Mouse (Mus musculus) mature B cell (primary cell): ENCODE results near the gene Camta1.

Experiments used
- in situ Hi-C: fragments of 300-500 bp; cut with MboI; formaldehyde crosslinking; loops from 2 replicates; pipeline ENCODE4 v1.14.3; 2019

Camta1 gene

DNA sequence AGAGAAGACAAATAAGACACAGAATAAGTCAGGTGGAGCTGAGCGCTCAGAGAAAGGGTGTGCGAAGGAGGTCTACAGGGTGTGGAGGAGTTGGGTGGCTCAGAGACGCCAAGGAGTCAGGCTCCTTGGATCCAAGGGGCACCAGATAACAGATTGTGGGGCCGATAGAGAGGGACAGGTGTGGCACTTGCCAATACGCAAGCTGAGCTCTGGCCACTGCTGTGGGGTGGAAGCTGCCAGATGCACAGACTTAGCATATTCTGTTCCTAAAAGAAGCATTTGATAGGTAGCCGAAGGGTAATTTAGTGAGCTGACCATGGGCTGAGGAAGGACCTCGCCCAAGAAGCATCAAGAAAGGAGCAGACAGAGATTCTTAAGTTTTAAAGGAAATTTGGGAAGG is 177.1 kb downstream of the Camta1 start:
- in situ Hi-C loops = no loop called here

DNA sequence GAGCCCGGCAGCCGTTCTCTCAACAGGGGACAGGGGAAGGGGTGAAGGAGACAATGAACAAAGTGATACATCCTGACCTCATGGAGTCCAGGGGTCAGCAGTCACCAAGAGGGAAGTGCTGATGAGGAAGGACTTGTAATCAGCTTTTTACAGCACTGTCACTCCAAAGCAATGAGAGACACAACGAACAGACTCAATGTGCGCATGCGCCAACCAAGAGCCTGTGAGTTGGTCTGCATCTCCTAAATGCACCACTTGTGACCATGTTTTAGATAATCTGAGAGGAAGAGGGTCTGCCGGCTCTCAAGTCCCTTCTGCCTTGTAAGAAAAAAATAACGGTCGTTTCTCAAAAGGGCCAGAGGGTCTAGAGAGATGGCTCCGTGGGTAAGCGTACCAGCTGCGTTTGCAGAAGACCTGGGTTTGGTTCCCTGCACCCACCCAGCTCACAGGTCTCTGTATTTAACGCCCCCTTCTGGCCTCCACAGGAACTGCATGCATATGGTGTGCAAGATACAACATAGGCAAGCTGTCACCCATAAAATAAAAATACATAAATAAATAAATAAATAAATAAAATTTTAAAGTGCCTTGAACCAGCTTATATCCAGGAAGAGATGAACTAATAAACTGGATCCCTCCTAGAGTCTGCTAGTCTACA is 178.7 kb downstream of the Camta1 start:
- in situ Hi-C loops = no loop called here

DNA sequence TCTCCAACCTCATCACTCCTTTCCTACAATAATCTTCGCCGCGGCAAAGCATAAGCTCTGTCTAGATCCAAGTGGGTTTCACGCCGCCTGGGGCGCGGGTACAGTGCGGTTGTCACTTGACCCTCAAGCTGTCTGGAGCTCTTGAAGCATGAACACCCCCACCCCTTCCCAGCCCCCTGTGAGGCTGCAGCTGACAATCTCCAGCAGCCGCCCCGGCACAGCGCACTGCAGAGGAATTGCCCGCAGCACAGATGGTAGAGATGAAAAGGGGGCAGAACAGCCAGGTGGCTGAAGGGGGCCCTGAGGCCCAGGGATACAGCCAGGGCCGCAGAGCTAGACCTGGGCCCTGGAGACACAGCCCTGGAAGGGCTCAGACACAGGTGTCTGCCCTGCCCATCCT is 189.2 kb downstream of the Camta1 start:
- in situ Hi-C loops = no loop called here

DNA sequence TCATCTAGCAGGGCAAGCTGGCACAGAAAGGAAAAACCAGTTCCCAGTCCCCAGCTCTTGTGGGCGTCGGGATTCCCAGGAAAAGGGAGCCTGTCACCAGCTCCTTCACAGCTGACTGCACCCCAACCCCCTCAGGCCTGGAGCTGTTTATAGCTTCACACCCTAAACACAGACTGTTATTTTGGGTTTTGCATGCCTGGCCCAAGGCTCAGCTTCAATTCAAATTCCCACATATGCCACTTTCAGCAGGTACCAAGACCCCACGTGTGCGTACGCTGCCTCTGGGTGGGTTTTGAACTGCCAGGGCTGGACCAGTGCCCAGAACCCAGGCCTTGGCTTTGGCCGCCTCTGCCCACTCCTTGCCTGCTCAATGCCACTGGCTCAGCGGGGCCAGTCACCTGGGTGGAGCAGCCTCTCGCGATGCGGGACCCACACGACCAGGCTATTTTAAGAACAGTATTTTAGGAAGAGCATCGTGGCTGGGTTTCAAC is 195.2 kb downstream of the Camta1 start:
- in situ Hi-C loops = no loop called here

DNA sequence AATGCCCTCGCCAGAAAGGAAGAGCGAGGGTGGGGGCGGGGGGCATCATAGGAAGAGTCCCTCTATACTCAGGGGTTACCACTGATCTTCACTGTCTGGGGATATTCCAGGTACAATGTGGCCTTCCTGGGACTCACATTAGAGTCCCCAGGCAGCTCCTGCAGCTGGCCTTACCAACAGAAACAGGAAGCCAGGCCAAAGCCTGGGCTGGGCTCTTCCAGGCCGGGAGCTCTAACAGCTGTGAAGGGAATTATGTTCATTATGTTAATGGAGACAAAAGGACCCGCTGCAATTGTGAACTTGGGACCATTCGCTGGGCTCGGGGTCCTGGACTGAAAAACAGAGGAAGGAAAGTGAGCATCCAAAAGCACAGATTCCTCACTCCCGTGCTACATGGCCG is 200.2 kb downstream of the Camta1 start:
- in situ Hi-C loops = no loop called here

DNA sequence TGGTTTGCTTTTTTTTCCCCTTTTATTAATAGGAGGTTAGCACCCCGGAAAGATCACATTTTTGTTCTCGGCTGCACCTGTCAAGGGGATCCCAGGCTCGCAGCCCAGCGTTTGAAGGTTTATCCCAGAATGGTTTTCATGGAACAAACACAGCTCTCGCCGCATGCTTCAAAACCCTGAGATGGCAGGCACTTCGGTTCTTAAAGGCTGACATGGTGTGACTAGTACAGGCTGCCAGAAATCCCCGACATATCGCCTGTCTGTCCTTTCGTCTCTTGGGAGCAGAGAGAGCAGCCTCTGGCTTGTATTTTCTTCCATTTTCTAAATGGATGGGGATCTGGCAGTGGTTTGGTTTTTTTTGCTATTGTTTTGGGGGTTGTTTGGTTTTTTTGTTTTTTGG is 205.2 kb downstream of the Camta1 start:
- in situ Hi-C loops = no loop called here

DNA sequence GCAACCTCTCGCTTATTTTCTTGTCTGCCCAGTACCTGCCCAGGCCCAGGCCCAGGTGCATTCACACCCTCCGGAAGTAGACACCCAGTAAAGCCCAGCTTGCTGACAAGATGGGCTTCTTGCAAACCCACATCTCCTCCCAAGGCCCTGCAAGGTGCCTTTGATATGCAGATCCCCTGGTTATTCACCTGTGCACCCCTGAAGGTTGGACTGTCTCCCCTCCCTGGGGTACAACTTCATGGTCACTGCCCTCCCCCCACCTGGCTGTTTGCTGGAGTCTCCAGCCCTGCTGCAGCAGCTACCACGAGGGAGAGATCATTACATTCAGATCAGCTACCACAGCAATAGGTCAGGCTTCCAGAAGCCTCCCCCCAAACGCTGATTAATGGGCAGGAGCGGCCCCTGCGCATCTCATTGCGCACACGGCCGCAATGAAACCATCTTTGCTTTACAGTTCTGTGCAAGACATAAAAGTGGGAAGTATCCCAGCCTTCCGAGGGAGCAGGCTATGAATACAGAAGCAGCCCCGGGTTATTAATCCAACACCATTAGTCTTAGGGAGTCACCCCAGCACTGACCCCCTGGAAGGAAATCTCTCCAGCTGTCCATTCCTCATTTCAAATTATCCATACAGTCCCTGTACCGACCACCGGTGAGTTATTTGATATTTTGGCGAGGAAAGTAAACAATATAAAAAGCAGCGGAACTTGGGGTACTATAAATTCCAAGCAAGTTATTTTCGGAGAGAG is 205.9 kb downstream of the Camta1 start:
- in situ Hi-C loops = no loop called here

DNA sequence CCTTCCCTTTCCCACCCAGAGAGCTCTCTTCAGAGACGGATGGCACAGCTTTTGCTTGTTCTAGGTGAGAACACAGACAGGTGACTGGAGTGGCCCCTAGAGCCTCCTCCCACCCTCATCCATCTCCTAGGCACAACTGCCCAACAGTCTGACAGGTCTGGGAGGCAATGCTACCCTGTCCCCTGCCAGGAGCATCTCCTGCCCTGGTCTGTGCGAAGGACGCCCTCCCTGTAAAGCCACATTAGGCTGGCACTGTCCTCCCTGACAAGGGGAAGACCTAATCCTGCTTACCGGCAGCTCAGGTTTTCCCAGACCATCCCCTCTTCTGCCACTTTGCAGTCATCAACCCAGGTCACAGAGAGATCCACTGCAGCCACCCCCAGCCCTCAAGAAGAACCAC is 206.4 kb downstream of the Camta1 start:
- in situ Hi-C loops = no loop called here

DNA sequence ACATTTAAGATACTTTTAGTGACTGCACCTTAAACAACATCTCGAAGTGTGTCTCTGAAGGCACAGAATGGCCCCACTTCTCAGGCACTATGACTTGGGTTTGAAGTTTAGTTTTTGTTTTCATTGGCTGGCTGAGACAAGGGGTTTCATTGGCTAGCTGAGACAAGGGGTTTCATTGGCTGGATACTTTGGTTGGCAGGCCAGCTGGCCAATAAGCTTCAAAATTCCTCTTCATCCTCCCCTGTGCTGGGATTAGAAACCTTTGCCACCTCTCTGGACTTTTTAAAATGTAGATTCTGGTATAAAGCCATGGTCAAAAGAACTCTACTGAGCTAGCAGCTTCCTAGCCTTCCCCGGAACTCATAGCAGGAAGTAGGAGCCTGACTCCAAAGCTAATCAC is 219.3 kb downstream of the Camta1 start:
- in situ Hi-C loops = no loop called here

DNA sequence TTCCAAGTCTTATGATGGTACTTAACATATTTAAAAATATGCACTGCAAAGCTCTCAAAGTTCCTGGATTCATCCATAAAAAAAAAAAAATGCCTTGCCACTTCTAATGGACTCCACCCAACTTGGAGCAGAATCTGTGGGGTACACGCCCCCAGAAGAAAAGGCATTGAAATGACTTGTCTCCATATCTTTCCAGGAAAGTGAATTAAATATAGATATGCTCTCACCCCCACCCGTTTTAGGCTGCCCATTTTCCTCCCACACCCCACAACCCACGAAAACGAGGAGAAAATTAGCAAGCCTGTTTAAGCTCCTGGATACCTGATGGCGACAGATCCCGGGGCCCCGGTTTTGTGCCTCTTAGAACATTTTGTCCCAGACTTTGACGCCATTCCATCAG is 220.7 kb downstream of the Camta1 start:
- in situ Hi-C loops = no loop called here

DNA sequence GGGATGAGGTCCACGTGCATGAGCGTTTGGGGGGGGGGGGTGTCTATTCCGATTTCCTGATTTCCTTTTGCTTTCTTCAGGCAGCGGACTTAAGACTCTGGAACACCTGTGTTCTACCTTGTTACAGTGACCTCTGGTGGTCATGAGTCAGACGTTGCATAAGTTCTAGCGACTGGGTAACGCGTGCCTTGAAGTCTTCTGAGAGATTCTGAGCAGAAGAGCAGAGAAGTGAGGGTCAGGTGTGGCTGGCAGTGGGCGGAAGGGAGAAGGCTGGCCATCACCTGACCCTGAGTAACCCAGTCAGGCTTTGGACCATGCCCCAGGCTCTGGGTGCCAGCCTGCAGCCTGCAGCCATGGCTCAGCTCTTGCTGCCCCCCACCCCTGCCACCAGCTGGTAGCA is 222.7 kb downstream of the Camta1 start:
- in situ Hi-C loops = no loop called here

DNA sequence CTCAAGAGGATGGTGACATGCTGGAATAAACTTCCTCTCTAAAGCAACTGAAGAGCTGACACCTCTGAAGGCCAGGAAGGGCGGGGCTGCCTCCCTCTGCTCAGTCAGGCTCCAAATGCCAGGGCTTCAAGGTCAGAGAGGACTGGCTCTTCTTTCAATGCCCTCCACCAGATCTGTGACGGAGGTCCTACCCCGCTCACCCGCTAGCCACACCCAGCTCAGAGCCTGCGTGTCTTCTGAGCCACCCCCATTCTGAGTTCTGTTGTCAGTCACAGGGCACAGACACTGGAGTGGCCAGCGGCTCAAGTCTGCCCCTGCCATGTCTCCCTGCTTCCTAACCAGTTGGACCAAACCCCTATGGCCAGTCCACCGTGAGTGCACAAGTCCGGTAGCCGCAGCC is 224.3 kb downstream of the Camta1 start:
- in situ Hi-C loops = no loop called here

DNA sequence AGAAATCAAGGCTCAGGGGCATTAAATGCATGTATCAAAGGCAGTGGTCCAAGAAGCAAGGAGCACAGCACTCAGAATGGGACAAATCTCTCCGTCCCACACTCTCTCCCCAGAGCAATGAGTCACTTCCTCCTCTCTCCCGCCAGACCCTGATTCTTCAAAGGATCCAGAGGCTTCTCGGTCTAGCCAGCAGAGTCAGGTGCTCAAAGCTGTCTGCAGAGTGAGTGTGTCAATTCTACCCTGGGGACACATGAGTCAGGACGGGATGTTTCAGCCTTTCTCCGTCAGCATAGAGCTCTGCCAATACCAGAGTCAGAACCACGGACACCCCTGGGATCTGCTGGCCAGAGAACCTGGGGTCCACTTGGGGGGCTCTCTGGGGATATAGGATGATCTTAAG is 226.9 kb downstream of the Camta1 start:
- in situ Hi-C loops = no loop called here

DNA sequence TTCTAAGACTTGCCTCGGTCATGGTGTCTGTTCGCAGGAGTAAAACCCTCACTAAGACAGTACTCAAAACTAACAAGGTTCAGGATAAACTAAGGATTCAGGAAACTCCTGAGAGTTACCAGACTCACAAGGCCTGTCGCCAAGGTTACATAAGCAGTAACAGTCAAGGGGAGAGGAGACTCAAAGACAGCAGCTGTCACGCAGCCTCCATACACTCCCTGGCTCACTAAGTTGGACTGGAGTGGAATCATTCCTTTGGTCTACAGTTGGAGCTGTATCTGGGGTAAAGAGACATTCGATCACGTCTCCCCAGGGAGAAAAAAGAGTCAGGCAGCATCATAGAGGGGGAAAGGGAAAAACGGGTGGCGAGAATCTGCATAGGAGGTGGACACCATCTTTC is 227.9 kb downstream of the Camta1 start:
- in situ Hi-C loops = no loop called here

DNA sequence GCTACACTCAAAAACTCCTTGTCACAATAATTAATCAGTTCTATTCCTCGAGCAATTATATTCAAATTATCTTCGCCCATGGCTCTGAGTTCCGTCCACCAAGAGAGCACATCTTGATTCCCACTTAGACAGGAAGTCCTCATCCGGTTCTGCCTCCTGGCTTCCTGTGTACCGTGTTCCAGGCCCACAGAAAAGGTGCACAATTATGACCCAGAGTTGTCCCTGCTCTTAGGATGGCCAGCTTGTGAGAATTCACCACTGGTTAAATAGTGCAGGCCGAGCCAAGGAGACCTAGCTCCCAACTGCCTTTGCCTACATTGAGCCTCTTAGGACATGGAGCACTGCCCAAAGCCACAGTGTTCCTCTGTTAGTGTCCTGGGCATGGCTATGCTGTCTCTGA is 229.4 kb downstream of the Camta1 start:
- in situ Hi-C loops = no loop called here

DNA sequence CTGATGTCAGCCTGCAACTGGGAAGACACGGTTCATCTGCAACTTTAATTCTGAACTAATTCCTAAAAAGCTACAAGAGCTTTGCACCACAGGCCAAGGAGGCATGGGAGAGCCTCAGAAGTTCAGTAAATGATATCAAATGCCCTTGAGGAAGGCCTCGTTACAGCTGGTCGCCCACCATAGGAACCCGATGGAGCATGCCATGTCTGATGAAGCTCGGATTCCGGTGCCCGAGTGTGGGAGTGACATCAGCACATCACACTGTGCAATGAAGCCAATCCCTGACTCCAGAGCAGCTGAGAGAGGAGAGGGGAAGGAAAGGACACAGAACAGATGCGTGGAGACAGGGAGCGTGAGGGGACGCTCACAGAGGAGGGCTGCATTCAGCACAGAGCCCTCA is 231.0 kb downstream of the Camta1 start:
- in situ Hi-C loops = no loop called here

DNA sequence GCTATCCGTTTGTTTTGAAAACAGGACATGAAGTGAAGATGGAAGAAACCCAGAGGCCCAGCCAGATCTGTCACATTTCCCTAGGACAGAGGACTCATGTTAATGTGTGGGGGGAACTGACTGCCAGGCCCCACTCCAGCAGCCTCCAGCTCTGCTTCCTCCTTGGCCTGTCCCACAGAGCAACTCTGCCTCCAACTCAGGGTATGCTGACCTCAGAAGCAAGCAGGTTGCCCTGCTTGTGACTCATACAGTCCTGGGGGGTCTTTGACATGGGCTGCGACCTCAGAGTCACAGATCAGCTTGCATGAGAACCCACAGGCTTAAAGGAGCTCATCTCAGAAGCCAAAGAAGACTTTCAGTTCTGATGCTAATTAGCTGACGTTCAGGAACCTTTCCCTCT is 231.4 kb downstream of the Camta1 start:
- in situ Hi-C loops = no loop called here

DNA sequence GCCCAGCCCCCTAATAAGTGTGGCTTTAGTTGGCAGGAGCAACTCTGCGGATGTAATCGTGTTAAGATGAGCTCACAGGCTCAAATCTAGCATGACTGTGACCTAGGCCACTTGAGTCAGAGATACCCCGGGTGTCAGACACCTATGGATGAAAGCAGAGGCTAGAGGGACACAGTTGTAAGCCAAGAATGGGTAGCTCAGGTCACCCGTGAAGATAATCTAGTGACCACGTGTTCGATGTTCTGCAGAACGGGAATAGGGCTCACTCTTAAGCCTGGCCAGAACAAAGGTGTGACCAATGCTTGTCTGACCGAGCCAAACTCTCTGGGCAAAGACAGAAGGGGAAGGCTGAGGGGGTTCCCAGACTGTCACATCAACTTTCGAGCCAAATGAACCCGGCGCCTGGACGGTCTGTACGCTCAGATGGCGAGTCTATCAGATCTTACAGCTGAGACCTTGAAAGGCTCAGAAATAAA is 242.1 kb downstream of the Camta1 start:
- in situ Hi-C loops = no loop called here

DNA sequence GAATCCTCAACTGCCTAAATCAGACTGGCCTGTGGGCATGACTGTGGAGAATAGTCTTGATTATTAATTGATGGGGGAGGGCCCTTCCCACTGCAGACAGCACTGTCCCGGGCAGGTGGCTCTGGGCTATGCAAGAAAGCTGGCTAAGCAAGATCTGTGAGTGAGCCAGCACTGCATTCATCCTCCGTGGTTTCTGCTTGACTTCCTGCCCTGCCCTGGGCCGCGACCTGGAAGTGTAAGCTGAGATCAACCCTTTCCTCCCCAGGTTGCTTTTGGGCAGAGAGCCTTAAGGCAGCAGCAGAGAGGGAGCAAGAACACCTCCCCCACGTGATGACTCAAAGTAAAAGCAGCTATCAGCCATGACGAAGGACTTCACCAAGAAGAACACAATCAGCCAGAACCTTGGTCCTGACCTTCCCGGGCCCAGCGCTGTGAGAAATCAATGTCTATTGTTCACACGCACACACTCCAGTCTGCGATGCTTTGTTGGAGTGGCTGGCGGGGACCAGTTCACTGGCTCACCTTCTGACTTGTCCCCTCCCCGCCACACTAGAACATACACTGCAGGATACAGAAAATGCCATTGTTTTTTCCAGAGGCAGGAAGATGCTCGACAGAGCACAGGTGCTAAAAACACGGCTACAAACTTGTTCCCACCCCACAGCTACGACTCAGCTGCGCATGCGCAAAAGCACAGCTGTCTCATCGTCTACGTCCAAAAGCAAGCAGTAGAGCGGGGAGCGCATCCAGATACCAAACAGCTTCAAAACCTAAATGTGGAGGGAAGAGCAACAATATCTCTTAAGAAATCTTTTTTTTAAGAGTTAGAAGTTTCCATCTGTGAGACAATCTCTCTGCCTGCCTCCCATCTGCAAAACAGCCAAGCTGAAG is 243.0 kb downstream of the Camta1 start:
- in situ Hi-C loops = no loop called here

DNA sequence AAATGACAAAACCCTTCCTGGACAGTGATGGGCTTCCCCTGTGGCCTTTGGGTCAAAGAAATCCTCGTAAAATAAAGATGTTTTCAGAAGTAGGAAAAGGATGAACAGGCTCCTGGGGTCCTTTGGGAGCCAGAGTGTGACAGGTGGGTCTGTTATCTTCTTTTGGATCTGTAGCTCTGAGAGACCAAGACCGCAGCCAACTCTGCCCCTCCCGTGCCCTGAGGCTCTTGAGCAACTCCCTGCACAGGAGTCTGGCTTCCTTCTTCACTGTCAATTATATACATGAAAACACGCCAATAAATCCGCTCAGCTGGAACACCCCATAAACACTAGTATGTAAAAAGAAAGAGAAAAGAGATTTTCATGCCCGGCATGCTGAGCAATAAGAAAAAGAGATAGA is 250.1 kb downstream of the Camta1 start:
- in situ Hi-C loops = no loop called here

DNA sequence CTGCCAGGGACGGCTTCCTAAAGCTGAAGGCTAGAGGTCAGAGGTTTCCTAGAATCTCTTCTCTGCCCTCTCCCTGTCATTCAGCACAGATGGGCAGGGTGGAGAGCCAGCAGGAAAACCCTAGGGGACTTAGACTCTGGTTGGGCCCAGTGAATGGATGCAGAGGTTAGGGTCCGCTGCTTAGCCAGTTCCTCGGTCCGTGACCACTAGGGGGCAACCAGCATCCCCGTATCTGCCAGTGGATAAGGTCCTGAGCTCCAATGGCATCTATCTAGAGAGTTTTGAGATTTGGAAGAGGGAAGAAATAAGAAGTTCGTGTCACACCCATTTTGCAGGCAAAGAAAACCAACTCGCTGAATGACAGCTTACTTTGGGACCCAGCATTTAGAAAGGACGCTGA is 251.4 kb downstream of the Camta1 start:
- in situ Hi-C loops = no loop called here

DNA sequence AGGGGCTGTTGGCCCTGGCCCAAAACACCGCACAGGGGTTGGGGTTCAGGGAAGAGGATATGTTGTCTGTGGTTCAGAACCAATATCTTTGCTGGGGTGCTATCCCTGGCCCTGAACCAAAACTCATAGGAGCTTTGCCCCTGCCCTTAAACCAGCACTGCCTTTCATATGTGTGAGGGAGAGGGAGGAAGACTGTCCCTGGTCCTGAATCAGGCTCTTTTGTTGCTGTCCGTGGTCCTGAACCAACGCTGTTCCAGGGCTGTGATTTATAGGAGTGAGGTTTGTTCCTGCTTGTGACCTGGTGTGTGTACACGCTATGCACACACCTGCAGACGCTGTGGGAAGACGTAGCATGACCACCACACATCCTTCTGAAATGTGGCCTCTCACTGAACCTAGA is 256.8 kb downstream of the Camta1 start:
- in situ Hi-C loops = no loop called here

DNA sequence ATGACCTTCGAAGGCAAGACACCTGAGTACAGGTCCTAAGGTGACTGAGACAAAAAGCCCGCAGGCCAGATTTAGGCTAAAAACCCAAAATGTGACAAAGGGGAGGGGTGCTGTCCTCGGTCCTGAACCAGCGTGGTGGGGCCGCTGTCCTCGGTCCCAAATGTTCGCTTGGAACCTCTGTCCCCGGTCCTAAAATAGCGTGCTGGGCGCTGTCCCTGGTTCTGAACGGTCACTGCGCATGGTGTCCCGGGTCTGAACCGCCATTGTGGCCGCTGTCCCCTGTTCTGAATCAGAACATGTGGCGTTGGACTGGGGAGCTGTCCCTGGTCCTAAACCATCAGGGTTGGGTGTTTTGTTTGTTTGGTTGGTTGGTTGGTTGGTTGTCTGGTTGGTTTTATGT is 257.2 kb downstream of the Camta1 start:
- in situ Hi-C loops = no loop called here
